Mouse (Mus musculus) gastrocnemius, postnatal 36 days (tissue): ENCODE measurements around the gene Sord. TPM values are rescaled to one million over a fixed set of nuclear protein-coding genes. Genes with fewer than 3 reads are reported as not detected.
"Not testable (repeated sequence)": the region's sequence is repeated elsewhere in the genome, so short reads cannot be mapped to it uniquely, and the experiment has no call there.

Source experiments
- DNase-seq, 2 experiments: peaks; one replicate each; pipeline ENCODE4 v3.0.0; 2022
- intact Hi-C: fragments of 180-260 bp; cut with DNase I; formaldehyde crosslinking; loops from one replicate; pipeline ENCODE4 v1.15.1; 2025
- long read RNA-seq, 2 experiments: library from polyadenylated mRNA; stranded (forward); transcript quantifications; one replicate each; pipeline ENCODE4 v2.0.0; 2021
- total RNA-seq, 2 experiments: library from RNA; stranded (reverse); gene quantifications; 2 replicates each; pipeline ENCODE4 v1.2.3; 2021

The Sord gene
- 10 to 100 TPM; 39.0 to 51.1 TPM for total RNA-seq
- long read RNA-seq, experiment 1, transcript Sord-201 (9 exons, 2,352 nt): major isoform, 20 of 31 reads
- long read RNA-seq, experiment 1, partial matches to known transcripts: 11 of 31 reads
- long read RNA-seq, experiment 1, other reads (novel, unspliced or antisense): 0 of 31 reads
- long read RNA-seq, experiment 2, transcript Sord-201 (9 exons, 2,352 nt): major isoform, 46 of 66 reads
- long read RNA-seq, experiment 2, partial matches to known transcripts: 16 of 66 reads
- long read RNA-seq, experiment 2, other reads (novel, unspliced or antisense): 4 of 66 reads

DNA sequence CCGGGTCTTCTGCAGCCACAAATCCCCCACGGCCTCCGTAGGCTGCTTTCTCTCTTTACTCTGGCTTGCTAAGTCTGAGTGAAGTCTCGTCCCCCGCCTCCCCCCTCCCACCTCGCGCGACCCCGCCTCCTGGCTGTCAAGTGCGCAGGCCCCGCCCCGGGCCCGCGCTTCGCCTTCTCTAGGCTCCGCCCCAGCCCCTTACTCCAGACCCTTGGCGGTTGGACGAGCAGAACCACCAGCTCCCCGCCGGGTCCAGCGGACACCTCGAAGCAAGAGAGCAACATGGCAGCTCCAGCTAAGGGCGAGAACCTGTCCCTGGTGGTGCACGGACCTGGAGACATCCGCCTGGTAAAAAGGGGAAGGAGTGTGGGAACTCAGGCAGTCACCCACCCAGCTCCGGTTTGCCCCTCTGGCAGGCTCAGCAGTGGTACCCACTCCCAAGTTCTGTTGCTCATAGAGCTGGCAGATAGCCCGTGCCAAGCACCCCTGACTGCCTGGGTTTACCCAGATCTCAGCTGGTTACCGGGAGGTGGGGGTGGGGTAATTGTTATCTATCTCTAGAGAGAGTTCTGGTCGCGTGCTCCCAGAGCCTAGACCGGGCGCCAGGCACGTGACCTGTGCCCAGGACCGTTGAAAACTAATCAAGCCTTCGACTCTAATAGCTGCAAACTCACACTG is at the start of gene Sord:
Gene Sord, plus strand, starts transcription at position 139 of the 678 bp plus-strand sequence.
- intact Hi-C loops: no loop called here
- peak; percentile 54 to 69 for DNase-seq

GRCm38 (mm10) chr2:122185086-122185485 is 49.5 kb upstream of the Sord start:
- intact Hi-C loops: no loop called here
- DNase-seq: no peak

DNA sequence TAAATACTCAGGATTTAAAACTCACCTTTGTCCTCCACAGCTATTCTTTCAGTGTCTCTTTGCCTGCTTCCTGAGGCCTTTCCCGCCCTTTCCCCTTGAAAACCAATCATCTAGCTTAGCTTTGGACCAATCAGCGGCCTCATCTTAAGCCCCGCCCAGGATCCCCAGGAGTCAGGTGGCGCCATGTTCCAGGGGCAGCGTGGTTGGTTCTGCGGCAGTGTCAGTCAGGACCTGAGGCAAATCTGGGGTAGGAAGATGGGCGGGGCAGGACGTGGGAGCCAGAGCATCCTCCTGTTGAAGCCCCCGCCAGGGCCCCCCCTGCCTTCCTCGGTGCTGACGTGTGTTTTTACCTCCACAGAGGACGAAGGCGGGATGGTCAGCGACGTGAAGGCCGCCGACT is 48.4 kb upstream of the Sord start, which contains the start of the genes Patl2 and Terb2:
Gene Patl2, minus strand, starts transcription at position 84 of the 400 bp plus-strand sequence.
Gene Terb2, plus strand, starts transcription at position 167 of the 400 bp plus-strand sequence.
- no peak for DNase-seq
- intact Hi-C loops: no loop called here

GRCm38 (mm10) chr2:122186751-122187150 is 47.8 kb upstream of the Sord start:
- no peak for DNase-seq
- intact Hi-C loops: no loop called here

- intact Hi-C loops: loop anchor here (5.0 kb wide), 1 partner anchor 110 kb away; no protein-coding TSS in a partner anchor
- DNase-seq: no peak
Observed at GRCm38 (mm10) chr2:122191849-122192248, 42.7 kb upstream of the Sord start.

GRCm38 (mm10) chr2:122194509-122194929 is 40.0 kb upstream of the Sord start:
- no peak for DNase-seq

DNA sequence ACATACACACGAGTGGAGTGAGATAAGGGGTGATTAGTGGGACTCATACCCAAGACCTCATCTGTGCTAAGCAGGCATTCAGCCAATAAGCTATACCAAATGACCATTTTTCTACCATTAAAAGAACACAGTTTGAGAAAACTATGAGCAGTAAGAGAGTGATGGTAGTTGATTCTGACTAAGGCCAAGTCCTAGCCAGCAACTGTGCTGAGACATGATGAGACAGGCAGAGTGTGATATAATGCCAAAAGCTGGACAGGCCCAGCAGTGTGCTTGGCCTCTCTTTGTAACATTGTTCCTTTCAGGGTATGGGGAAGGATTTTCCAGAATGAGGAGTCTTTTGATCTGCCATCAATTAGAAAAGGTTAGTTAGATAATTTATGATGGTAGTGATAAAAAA is 33.0 kb upstream of the Sord start:
- intact Hi-C loops: no loop called here
- no peak for DNase-seq

More at GRCm38 (mm10) chr2:122194509-122194929, 40.0 kb upstream of the Sord start:
- intact Hi-C loops: loop anchor here (2.0 to 5.0 kb wide), 2 partner anchors 48 to 108 kb away; no protein-coding TSS in a partner anchor

GRCm38 (mm10) chr2:122206440-122207107 is 28.0 kb upstream of the Sord start:
- DNase-seq: no peak
- intact Hi-C loops: no loop called here

GRCm38 (mm10) chr2:122210534-122211228 is 23.9 kb upstream of the Sord start:
- intact Hi-C loops: no loop called here
- DNase-seq: no peak

- intact Hi-C loops, DNase-seq: not testable (repeated sequence)
Observed at GRCm38 (mm10) chr2:122217075-122217474, 17.5 kb upstream of the Sord start.

- intact Hi-C loops: no loop called here
- DNase-seq: no peak
Observed at GRCm38 (mm10) chr2:122218234-122218633, 16.3 kb upstream of the Sord start.

GRCm38 (mm10) chr2:122221378-122221777 is 13.2 kb upstream of the Sord start:
- DNase-seq: no peak
- intact Hi-C loops: no loop called here

DNA sequence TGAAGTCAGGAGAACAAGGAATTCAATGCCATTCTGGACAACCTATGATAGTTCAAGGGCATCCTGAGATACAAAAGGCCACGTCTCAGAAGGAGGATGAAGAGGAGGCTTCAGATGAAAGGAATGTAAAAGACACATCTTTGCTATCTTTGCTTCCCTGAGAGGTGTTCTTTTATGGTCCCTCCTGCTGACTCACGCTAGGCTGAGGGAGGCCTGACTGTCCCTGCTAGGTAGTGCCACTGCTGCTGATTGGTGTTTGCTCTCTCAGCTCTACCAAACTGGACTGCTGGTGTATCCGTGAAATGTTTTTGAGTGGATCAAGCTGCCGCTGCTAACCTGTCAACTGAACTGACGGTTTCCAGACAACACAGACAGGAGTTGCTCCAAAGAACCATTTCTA is 12.8 kb upstream of the Sord start:
- no peak for DNase-seq
- intact Hi-C loops: no loop called here

DNA sequence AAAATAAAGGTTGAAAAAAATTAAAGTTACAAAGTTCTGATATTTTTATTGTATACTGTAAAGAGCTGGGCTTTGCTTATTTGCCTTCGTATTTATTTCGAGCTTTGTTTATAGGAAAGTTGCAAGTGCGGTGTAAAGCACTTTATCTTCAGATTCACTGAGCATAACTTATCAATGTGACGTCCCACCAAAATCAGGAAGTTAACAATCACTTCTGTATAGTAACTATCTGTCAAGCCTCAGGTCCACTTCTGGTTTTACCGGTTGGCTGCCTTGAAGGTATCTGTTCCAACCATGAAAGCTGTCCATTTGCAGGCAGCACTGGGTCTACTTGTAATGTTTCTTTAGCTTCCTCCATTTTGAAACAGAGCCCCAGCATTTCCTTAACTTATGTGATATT is 12.3 kb upstream of the Sord start:
- DNase-seq: no peak
- intact Hi-C loops: no loop called here

DNA sequence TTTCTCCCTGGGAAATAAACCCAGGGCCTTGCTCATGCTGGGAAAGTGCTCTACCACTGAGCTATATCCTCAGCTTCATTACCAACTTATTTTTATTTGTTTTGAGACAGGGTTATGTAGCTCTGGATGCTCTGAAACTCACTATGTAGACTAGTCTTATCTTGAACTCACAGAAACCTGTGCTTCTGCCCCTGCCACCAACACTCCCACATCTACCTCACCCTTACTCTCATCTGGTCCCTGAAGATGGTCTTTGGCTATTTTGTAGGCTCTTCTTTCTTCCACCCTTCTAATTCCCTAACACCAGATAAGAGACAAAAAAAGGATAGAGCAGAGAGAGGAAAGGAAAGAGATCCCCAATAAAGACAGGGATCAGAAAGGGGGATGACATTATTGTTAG is 10.9 kb upstream of the Sord start:
- intact Hi-C loops: no loop called here
- no peak for DNase-seq

DNA sequence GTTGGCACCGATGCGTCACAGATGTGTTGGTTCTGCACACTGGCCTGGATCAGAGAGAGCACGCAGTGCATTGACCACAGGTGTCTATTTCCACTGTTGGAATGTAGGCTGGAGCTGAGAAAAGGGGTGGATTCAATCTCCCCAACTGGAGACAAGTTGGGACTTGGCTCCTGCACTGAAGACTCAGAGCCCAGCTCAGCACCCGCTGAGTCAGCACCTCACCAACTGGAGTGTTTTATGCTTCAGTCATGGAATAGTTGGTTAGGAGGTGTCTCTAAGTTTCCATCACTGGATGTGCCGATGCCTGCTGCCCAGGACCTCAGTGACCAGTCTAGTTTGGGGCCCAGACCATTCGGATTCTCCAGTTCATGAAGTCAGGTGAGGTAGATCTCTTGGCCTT is 4.2 kb upstream of the Sord start:
- intact Hi-C loops: no loop called here

GRCm38 (mm10) chr2:122231616-122232015 is 2.9 kb upstream of the Sord start:
- no peak for DNase-seq
- intact Hi-C loops: no loop called here

More for the DNA sequence above, 4.2 kb upstream of the Sord start:
- DNase-seq: no peak

- DNase-seq: no peak
Observed at GRCm38 (mm10) chr2:122233341-122233740, 1.2 kb upstream of the Sord start.

DNA sequence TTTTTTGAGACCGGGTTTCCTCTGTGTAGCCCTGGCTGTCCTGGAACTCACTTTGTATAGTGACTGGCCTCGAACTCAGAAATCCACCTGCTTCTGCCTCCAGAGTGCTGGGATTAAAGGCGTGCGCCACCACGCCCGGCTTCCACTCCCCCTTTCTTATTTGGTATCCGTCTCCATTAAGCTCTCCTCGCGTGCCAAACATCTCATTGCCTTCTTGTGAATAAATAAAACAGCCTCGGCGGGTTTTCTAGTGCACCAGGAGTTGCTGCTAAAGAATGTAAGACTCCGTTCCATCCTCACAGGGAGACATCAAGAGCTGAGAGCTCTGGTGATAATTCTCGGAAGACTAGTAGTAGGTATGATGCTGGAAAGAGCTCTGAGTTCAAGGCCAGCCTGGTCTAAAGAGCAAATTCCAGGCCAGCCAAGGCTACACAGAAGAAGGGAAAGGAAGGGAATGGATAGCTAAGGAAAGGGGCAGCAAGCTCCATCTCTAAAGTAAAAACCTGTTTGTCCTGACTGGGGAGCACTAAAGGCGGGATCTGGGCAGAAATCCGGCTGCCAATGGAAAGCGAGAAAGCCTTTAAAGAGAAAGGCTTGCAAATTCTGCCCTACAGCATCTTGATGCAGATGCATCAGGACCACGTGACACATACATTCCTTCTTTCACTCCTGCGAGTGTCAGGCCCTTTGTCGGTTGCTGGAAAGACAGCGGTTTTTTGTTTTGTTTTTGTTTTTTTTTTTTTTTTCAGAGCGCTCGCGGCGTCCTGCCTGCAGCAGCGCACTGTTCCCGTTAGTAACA is 591 bp upstream of the Sord start:
- intact Hi-C loops: no loop called here
- DNase-seq: no peak

More at GRCm38 (mm10) chr2:122233341-122233740, 1.2 kb upstream of the Sord start:
- intact Hi-C loops: no loop called here

DNA sequence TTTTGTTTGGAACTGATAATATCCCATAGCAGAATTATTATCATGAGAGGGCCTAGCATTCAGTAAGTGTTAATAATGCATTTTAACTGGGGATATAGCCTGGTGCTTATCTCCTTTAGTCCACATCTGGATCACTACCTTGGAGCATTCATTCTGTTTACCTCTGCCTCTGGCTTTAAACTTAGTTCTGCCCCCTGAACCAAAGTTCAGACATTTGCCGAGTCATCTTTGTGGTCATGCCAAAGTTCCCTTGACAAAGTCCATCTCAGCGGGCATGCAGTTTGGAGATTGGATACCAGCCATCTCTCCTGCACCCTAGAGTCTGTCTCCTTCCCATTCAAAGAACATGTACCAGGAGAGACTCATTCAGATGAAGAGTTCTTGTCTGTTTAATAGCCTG is 876 bp downstream of the Sord start:
- intact Hi-C loops: no loop called here
- DNase-seq: no peak
